Mouse (Mus musculus) forebrain, embryonic 10.5 days (tissue): ENCODE measurements around the gene Msln. TPM values are rescaled to one million over a fixed set of nuclear protein-coding genes. Genes with fewer than 3 reads are reported as not detected.

ENCODE experiments used
- DNase-seq: peaks from one replicate; pipeline ENCODE4 v3.0.0-alpha.2; 2017; ENCODE audit warnings: low spot score; ENCODE audit errors: extremely low spot score
- H3K27ac ChIP-seq: fragments of 300-500 bp; sonication (generic); 2 replicates; pipeline ENCODE4 v1.5.1; 2016; ENCODE audit warnings: mild to moderate bottlenecking
- H3K27me3 ChIP-seq: fragments of 300-500 bp; sonication (generic); 2 replicates; pipeline ENCODE4 v1.6.1; 2016; ENCODE audit warnings: mild to moderate bottlenecking; ENCODE audit not compliant: poor library complexity, severe bottlenecking
- H3K36me3 ChIP-seq: fragments of 300-500 bp; sonication (generic); replicated peaks from 2 replicates; pipeline ENCODE4 v1.6.1; 2016; ENCODE audit warnings: mild to moderate bottlenecking, moderate library complexity
- H3K4me1 ChIP-seq: fragments of 300-500 bp; sonication (generic); 2 replicates; pipeline ENCODE4 v1.6.1; 2016
- H3K4me3 ChIP-seq: fragments of 300-500 bp; sonication (generic); 2 replicates; pipeline ENCODE4 v1.5.1; 2016; ENCODE audit warnings: mild to moderate bottlenecking, moderate library complexity
- H3K9me3 ChIP-seq: fragments of 300-500 bp; sonication (generic); 2 replicates; pipeline ENCODE4 v1.6.1; 2016; ENCODE audit warnings: mild to moderate bottlenecking, moderate library complexity
- WGBS: fragments of 180-500 bp; shearing (Covaris S2); methylation state at CpG from one replicate; pipeline ENCODE4 v1.1.7; 2016; 5-methylcytosine and 5-hydroxymethylcytosine counted together
- polyA plus RNA-seq: library from polyadenylated mRNA; unstranded; fragments of >200 nt; fragmentation: Nextera tagmentation; extraction: Ambion mirVana; gene quantifications from 2 replicates; pipeline ENCODE4 v1.2.1, GENCODE M21; 2016

Msln gene
- polyA plus RNA-seq, 1 experiment from 2014 or later = not detected

- H3K27ac ChIP-seq = no peak overlapping the region
- no peaks in the 10 kb centered on the region for H3K9me3 ChIP-seq
- DNase-seq = no peak
- 93% methylated on average over 9 of the region's 9 CpGs for WGBS
- 0 out of 2 replicates have a peak overlapping the region, but pooled peaks have one; percentile 5 for H3K4me3 ChIP-seq
- peaks cover 65% of the 10 kb centered on the region for H3K36me3 ChIP-seq
- peaks cover 54% of the 10 kb centered on the region for H3K4me1 ChIP-seq
- H3K27me3 ChIP-seq = no peaks in the 10 kb centered on the region
Measured at GRCm38 (mm10) chr17:25786781-25787504, 32.8 kb upstream of the Msln start.

GRCm38 (mm10) chr17:25786280-25786679, 32.1 kb upstream of the Msln start, which contains the start of gene Ccdc78:
Gene Ccdc78 (plus strand): TSS chr17:25786580.
- Histone ChIP-seq H3K4me3 (peak within 1 kb of the TSS; percentile 60), H3K36me3 (peaks cover 72% of the 10 kb centered on the region)

GRCm38 (mm10) chr17:25785281-25785745, 31.1 kb upstream of the Msln start, which contains the start of gene Haghl:
Gene Haghl (minus strand): TSS chr17:25785673.
- under 1% methylated on average over 23 of the region's 23 CpGs for WGBS
- peak within 1 kb of the TSS; percentile 92 for H3K27ac ChIP-seq
- no peaks in the 10 kb centered on the region for H3K9me3 ChIP-seq
- peak within 1 kb of the TSS; percentile 60 for H3K4me3 ChIP-seq
- peaks cover 38% of the 10 kb centered on the region for H3K4me1 ChIP-seq
- H3K27me3 ChIP-seq = no peaks in the 10 kb centered on the region
- peak; percentile 98 for DNase-seq
- peaks cover 76% of the 10 kb centered on the region for H3K36me3 ChIP-seq

More at GRCm38 (mm10) chr17:25786280-25786679, 32.1 kb upstream of the Msln start, which contains the start of gene Ccdc78:
- DNase-seq = no peak
- Histone ChIP-seq H3K9me3 (no peaks in the 10 kb centered on the region), H3K27ac (peak within 1 kb of the TSS; percentile 92), H3K27me3 (no peaks in the 10 kb centered on the region), H3K4me1 (peaks cover 48% of the 10 kb centered on the region)
- WGBS = 84% methylated on average over 3 of the region's 3 CpGs

- DNase-seq = no peak
- Histone ChIP-seq H3K4me3 (peak overlapping the region; percentile 60), H3K36me3 (peaks cover 75% of the 10 kb centered on the region), H3K9me3 (no peaks in the 10 kb centered on the region), H3K27ac (peak overlapping the region; percentile 92), H3K4me1 (peaks cover 38% of the 10 kb centered on the region), H3K27me3 (no peaks in the 10 kb centered on the region)
- WGBS = 86% methylated on average over 15 of the region's 15 CpGs
Measured at GRCm38 (mm10) chr17:25783861-25784574, 29.8 kb upstream of the Msln start.

GRCm38 (mm10) chr17:25783086-25783485, 28.9 kb upstream of the Msln start:
- WGBS = 89% methylated on average over 7 of the region's 7 CpGs
- Histone ChIP-seq H3K4me3 (peak overlapping the region; percentile 60; the same call in 1 of the 2 replicates), H3K36me3 (peaks cover 75% of the 10 kb centered on the region)

GRCm38 (mm10) chr17:25781339-25781738, 27.2 kb upstream of the Msln start:
- H3K36me3 ChIP-seq = peaks cover 70% of the 10 kb centered on the region
- 81% methylated on average over 6 of the region's 6 CpGs for WGBS
- H3K27ac ChIP-seq = no peak overlapping the region

More at GRCm38 (mm10) chr17:25783086-25783485, 28.9 kb upstream of the Msln start:
- 0 out of 2 replicates have a peak overlapping the region, but pooled peaks have one; percentile 11 for H3K27ac ChIP-seq
- no peaks in the 10 kb centered on the region for H3K9me3 ChIP-seq
- H3K27me3 ChIP-seq = no peaks in the 10 kb centered on the region
- peaks cover 41% of the 10 kb centered on the region for H3K4me1 ChIP-seq
- DNase-seq = no peak

GRCm38 (mm10) chr17:25777948-25778347, 23.8 kb upstream of the Msln start:
- peak overlapping the region; percentile 2; the same call in 1 of the 2 replicates for H3K4me3 ChIP-seq
- whole genome bisulfite sequencing = 95% methylated on average over 5 of the region's 5 CpGs
- H3K27ac ChIP-seq = no peak overlapping the region
- H3K9me3 ChIP-seq = no peaks in the 10 kb centered on the region
- no peaks in the 10 kb centered on the region for H3K27me3 ChIP-seq
- peaks cover 25% of the 10 kb centered on the region for H3K4me1 ChIP-seq
- no peak for DNase-seq
- H3K36me3 ChIP-seq = peaks cover 60% of the 10 kb centered on the region

More at GRCm38 (mm10) chr17:25781339-25781738, 27.2 kb upstream of the Msln start:
- H3K27me3 ChIP-seq = no peaks in the 10 kb centered on the region
- no peaks in the 10 kb centered on the region for H3K9me3 ChIP-seq
- no peak for DNase-seq
- H3K4me3 ChIP-seq = no peak overlapping the region
- H3K4me1 ChIP-seq = peaks cover 41% of the 10 kb centered on the region

GRCm38 (mm10) chr17:25775318-25776062, 21.3 kb upstream of the Msln start:
- 82% methylated on average over 10 of the region's 10 CpGs for whole genome bisulfite sequencing
- H3K4me3 ChIP-seq = no peak overlapping the region

GRCm38 (mm10) chr17:25773549-25774120, 19.5 kb upstream of the Msln start, which contains the start of gene Narfl:
Gene Narfl (plus strand): TSS chr17:25773776.
- peak within 1 kb of the TSS; percentile 75 for H3K27ac ChIP-seq
- DNase-seq = peak; percentile 98
- H3K4me1 ChIP-seq = peaks cover 19% of the 10 kb centered on the region
- peak within 1 kb of the TSS; percentile 64 for H3K4me3 ChIP-seq
- no peaks in the 10 kb centered on the region for H3K9me3 ChIP-seq
- peaks cover 13% of the 10 kb centered on the region for H3K27me3 ChIP-seq
- peaks cover 20% of the 10 kb centered on the region for H3K36me3 ChIP-seq
- WGBS = under 1% methylated on average over 37 of the region's 37 CpGs

More at GRCm38 (mm10) chr17:25775318-25776062, 21.3 kb upstream of the Msln start:
- no peak for DNase-seq
- Histone ChIP-seq H3K27ac (no peak overlapping the region), H3K36me3 (peaks cover 36% of the 10 kb centered on the region), H3K9me3 (no peaks in the 10 kb centered on the region), H3K4me1 (peaks cover 19% of the 10 kb centered on the region), H3K27me3 (no peaks in the 10 kb centered on the region)

- Histone ChIP-seq H3K27me3 (peaks cover 36% of the 10 kb centered on the region), H3K4me3 (no peak overlapping the region), H3K9me3 (no peaks in the 10 kb centered on the region), H3K4me1 (peaks cover 14% of the 10 kb centered on the region), H3K36me3 (no peaks in the 10 kb centered on the region), H3K27ac (no peak overlapping the region)
- WGBS = 60% methylated on average over 9 of the region's 9 CpGs
- DNase-seq = no peak
Measured at GRCm38 (mm10) chr17:25769331-25769730, 15.2 kb upstream of the Msln start.

- no peaks in the 10 kb centered on the region for H3K9me3 ChIP-seq
- peaks cover 36% of the 10 kb centered on the region for H3K27me3 ChIP-seq
- H3K36me3 ChIP-seq = no peaks in the 10 kb centered on the region
- H3K27ac ChIP-seq = no peak overlapping the region
- WGBS = 53% methylated on average over 5 of the region's 5 CpGs
- DNase-seq = peak; percentile 46
- no peak overlapping the region for H3K4me3 ChIP-seq
- H3K4me1 ChIP-seq = peaks cover 16% of the 10 kb centered on the region
Measured at GRCm38 (mm10) chr17:25765886-25766285, 11.7 kb upstream of the Msln start.

GRCm38 (mm10) chr17:25762591-25762990, 8.4 kb upstream of the Msln start:
- peaks cover 15% of the 10 kb centered on the region; the same call in 1 of the 2 replicates for H3K27me3 ChIP-seq
- no peak for DNase-seq
- H3K4me1 ChIP-seq = peaks cover 16% of the 10 kb centered on the region
- no peak overlapping the region for H3K4me3 ChIP-seq
- WGBS = 53% methylated on average over 3 of the region's 3 CpGs
- H3K36me3 ChIP-seq = no peaks in the 10 kb centered on the region
- H3K9me3 ChIP-seq = no peaks in the 10 kb centered on the region
- no peak overlapping the region for H3K27ac ChIP-seq
